Mouse (Mus musculus): ENCODE results near the gene Stk24. TPM values are rescaled to one million over a fixed set of nuclear protein-coding genes. Genes with fewer than 3 reads are reported as not detected.

Gene Stk24
- polyA plus RNA-seq, 1 experiment from 2014 or later = 34.0 TPM

GRCm38 (mm10) chr14:121406943-121407342 lies 27.1 kb upstream of the Stk24 start:
- no peaks in the 10 kb centered on the region for H3K4me1 ChIP-seq (replicated peaks; ENCODE audit: control insufficient read depth, insufficient read depth)
- H3K4me3 ChIP-seq (ENCODE audit: low read depth, low read length) = no peak overlapping the region
- no peak for TF ChIP-seq CTCF (IDR thresholded peaks at IDR 0.05; ENCODE audit: low read depth)
- TF ChIP-seq EP300 (optimal IDR thresholded peaks at IDR 0.05) = no peak
- 91% methylated on average over 7 of the region's 7 CpGs for WGBS
- H3K36me3 ChIP-seq (ENCODE audit: control insufficient read depth, insufficient read depth, low read length) = no peaks in the 10 kb centered on the region
- H3K9me3 ChIP-seq (ENCODE audit: control insufficient read depth, low read length) = no peaks in the 10 kb centered on the region
- no peak overlapping the region for H3K27ac ChIP-seq (replicated peaks)
- DNase-seq (ENCODE audit: low spot score) (no peak), ATAC-seq (ENCODE audit: low FRiP score, low TSS enrichment) (no peak)
- no peak overlapping the region for H3K9ac ChIP-seq (ENCODE audit: low read length)
- H3K4me2 ChIP-seq (replicated peaks; ENCODE audit: low read depth) = no peak overlapping the region
- no peaks in the 10 kb centered on the region for H3K27me3 ChIP-seq (ENCODE audit: control insufficient read depth, insufficient read depth, low read length)

DNA sequence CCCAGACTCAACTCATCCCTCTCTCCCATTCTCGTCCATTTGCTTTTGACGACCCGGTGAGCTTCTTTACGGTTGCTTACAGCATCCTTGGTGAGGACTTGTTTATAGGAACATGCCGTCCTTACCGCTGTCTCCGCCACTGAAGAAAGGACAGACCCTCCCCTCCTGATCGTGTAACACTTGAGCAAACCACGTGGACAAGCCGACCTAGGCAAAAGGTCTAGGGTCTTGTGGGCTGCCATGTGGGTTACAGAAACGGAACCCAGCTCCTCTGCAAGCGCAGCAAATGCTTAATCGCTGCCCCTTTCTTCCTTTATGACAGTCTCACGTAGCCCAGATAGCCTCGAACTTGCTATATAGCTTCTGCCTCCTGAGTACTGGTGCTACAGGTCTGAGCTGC lies 25.7 kb upstream of the Stk24 start:
- ATAC-seq (ENCODE audit: low FRiP score, low TSS enrichment) (no peak), DNase-seq (ENCODE audit: low spot score) (no peak)
- Histone ChIP-seq H3K4me3 (ENCODE audit: low read depth, low read length) (no peak overlapping the region), H3K9me3 (ENCODE audit: control insufficient read depth, low read length) (no peaks in the 10 kb centered on the region), H3K4me1 (replicated peaks; ENCODE audit: control insufficient read depth, insufficient read depth) (no peaks in the 10 kb centered on the region), H3K9ac (ENCODE audit: low read length) (no peak overlapping the region), H3K4me2 (replicated peaks; ENCODE audit: low read depth) (peak overlapping the region; percentile 27; the same call in 1 of the 2 replicates), H3K27me3 (ENCODE audit: control insufficient read depth, insufficient read depth, low read length) (no peaks in the 10 kb centered on the region), H3K27ac (replicated peaks) (no peak overlapping the region), H3K36me3 (ENCODE audit: control insufficient read depth, insufficient read depth, low read length) (no peaks in the 10 kb centered on the region)
- TF ChIP-seq EP300 (optimal IDR thresholded peaks at IDR 0.05) = no peak
- WGBS = 46% methylated on average over 15 of the region's 15 CpGs

DNA sequence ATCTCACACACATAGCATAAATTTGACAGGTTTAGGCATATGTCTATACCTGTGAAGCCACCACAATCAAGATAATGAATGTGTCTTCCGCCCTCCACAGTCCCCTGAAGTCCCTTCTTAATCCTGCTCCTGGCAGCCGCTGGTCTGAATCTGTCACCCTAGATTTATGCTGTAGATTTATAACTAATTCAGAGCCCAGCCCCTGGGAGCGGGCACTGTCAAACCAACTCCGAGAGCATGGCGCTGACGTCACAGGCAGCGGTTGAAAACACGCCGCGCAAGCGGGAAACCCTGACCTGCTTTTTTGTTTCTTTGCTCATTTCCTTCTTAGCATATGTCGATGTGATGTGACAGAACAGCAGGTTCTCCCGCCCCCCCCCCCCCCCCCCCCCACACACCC lies 25.3 kb upstream of the Stk24 start:
- 31% methylated on average over 13 of the region's 13 CpGs for WGBS
- H3K4me3 ChIP-seq (ENCODE audit: low read depth, low read length) = no peak overlapping the region

GRCm38 (mm10) chr14:121399676-121400075 lies 19.9 kb upstream of the Stk24 start:
- H3K4me1 ChIP-seq (replicated peaks; ENCODE audit: control insufficient read depth, insufficient read depth) = no peaks in the 10 kb centered on the region
- 72% methylated on average over 6 of the region's 6 CpGs for WGBS
- H3K9ac ChIP-seq (ENCODE audit: low read length) = no peak overlapping the region
- ATAC-seq (ENCODE audit: low FRiP score, low TSS enrichment) (no peak), DNase-seq (ENCODE audit: low spot score) (no peak)
- H3K4me2 ChIP-seq (replicated peaks; ENCODE audit: low read depth) = no peak overlapping the region
- TF ChIP-seq CTCF (IDR thresholded peaks at IDR 0.05; ENCODE audit: low read depth) = peak; percentile 7; the same call in 1 of the 2 replicates
- TF ChIP-seq EP300 (optimal IDR thresholded peaks at IDR 0.05) = no peak
- no peak overlapping the region for H3K4me3 ChIP-seq (ENCODE audit: low read depth, low read length)
- no peaks in the 10 kb centered on the region for H3K27me3 ChIP-seq (ENCODE audit: control insufficient read depth, insufficient read depth, low read length)
- no peaks in the 10 kb centered on the region for H3K36me3 ChIP-seq (ENCODE audit: control insufficient read depth, insufficient read depth, low read length)
- H3K27ac ChIP-seq (replicated peaks) = no peak overlapping the region
- H3K9me3 ChIP-seq (ENCODE audit: control insufficient read depth, low read length) = no peaks in the 10 kb centered on the region

More for the DNA sequence above, 25.3 kb upstream of the Stk24 start:
- Histone ChIP-seq H3K27ac (replicated peaks) (no peak overlapping the region), H3K27me3 (ENCODE audit: control insufficient read depth, insufficient read depth, low read length) (no peaks in the 10 kb centered on the region), H3K4me2 (replicated peaks; ENCODE audit: low read depth) (peak overlapping the region; percentile 27; the same call in 1 of the 2 replicates), H3K9me3 (ENCODE audit: control insufficient read depth, low read length) (no peaks in the 10 kb centered on the region), H3K9ac (ENCODE audit: low read length) (no peak overlapping the region), H3K4me1 (replicated peaks; ENCODE audit: control insufficient read depth, insufficient read depth) (no peaks in the 10 kb centered on the region), H3K36me3 (ENCODE audit: control insufficient read depth, insufficient read depth, low read length) (no peaks in the 10 kb centered on the region)
- ATAC-seq (ENCODE audit: low FRiP score, low TSS enrichment) (no peak), DNase-seq (ENCODE audit: low spot score) (no peak)
- TF ChIP-seq EP300 (optimal IDR thresholded peaks at IDR 0.05) = no peak
- TF ChIP-seq CTCF (IDR thresholded peaks at IDR 0.05; ENCODE audit: low read depth) = no peak

DNA sequence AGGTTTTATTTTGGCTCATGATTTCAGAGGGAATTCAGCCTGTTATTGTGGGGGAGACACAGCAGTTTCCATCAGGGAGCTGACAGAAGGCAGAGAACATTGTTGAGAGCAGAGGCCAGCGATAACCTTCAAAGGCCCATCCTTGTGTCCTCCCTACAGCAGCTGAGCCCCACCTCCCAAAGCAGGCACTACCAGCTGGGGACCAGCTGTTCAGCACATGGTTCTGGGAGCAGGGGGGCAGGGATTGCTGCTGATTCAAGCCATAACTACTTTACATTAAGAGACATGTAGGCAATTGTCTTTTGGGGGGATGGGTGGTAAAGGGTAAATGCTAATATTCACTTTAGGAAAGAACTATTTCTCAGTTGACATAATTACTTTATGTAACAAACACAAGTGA lies 17.7 kb upstream of the Stk24 start:
- Histone ChIP-seq H3K27me3 (ENCODE audit: control insufficient read depth, insufficient read depth, low read length) (no peaks in the 10 kb centered on the region), H3K9ac (ENCODE audit: low read length) (no peak overlapping the region), H3K4me3 (ENCODE audit: low read depth, low read length) (no peak overlapping the region), H3K36me3 (ENCODE audit: control insufficient read depth, insufficient read depth, low read length) (no peaks in the 10 kb centered on the region), H3K9me3 (ENCODE audit: control insufficient read depth, low read length) (no peaks in the 10 kb centered on the region), H3K4me2 (replicated peaks; ENCODE audit: low read depth) (no peak overlapping the region), H3K27ac (replicated peaks) (no peak overlapping the region), H3K4me1 (replicated peaks; ENCODE audit: control insufficient read depth, insufficient read depth) (no peaks in the 10 kb centered on the region)
- WGBS = 72% methylated on average over 1 of the region's 1 CpGs
- no peak for DNase-seq (ENCODE audit: low spot score)
- TF ChIP-seq CTCF (IDR thresholded peaks at IDR 0.05; ENCODE audit: low read depth) (no peak), EP300 (optimal IDR thresholded peaks at IDR 0.05) (no peak)
- no peak for ATAC-seq (ENCODE audit: low FRiP score, low TSS enrichment)

GRCm38 (mm10) chr14:121395125-121395524 lies 15.3 kb upstream of the Stk24 start:
- Histone ChIP-seq H3K4me1 (replicated peaks; ENCODE audit: control insufficient read depth, insufficient read depth) (no peaks in the 10 kb centered on the region), H3K9ac (ENCODE audit: low read length) (no peak overlapping the region), H3K4me2 (replicated peaks; ENCODE audit: low read depth) (no peak overlapping the region), H3K4me3 (ENCODE audit: low read depth, low read length) (no peak overlapping the region), H3K9me3 (ENCODE audit: control insufficient read depth, low read length) (no peaks in the 10 kb centered on the region), H3K27ac (replicated peaks) (no peak overlapping the region), H3K27me3 (ENCODE audit: control insufficient read depth, insufficient read depth, low read length) (no peaks in the 10 kb centered on the region), H3K36me3 (ENCODE audit: control insufficient read depth, insufficient read depth, low read length) (no peaks in the 10 kb centered on the region)
- ATAC-seq (ENCODE audit: low FRiP score, low TSS enrichment) (no peak), DNase-seq (ENCODE audit: low spot score) (no peak)
- 84% methylated on average over 4 of the region's 4 CpGs for WGBS
- TF ChIP-seq CTCF (IDR thresholded peaks at IDR 0.05; ENCODE audit: low read depth) (no peak), EP300 (optimal IDR thresholded peaks at IDR 0.05) (no peak)

Data from stomach, postnatal 0 days (tissue).